Mouse (Mus musculus) kidney, postnatal 0 days (tissue): Measurements from ENCODE around the gene Zfp36l1. TPM values are rescaled to one million over a fixed set of nuclear protein-coding genes. Genes with fewer than 3 reads are reported as not detected.

ENCODE experiments used
- ATAC-seq: fragments of 200-750 bp; cut with Nextera tagmentation; replicated peaks from 2 replicates; pipeline ENCODE4 v1.8.0; 2017; ENCODE audit warnings: low read depth, moderate number of reproducible peaks, moderate TSS enrichment, moderate library complexity; ENCODE audit not compliant: low FRiP score
- DNase-seq: peaks from one replicate; pipeline ENCODE4 v3.0.0-alpha.2; 2016; ENCODE audit warnings: low spot score
- H3K27ac ChIP-seq: fragments of 300-500 bp; sonication (generic); 2 replicates; pipeline ENCODE4 v1.5.1; 2014; ENCODE audit warnings: mild to moderate bottlenecking
- H3K27me3 ChIP-seq: fragments of 300-500 bp; sonication (generic); 2 replicates; pipeline ENCODE4 v1.6.1; 2014; ENCODE audit warnings: low read length, mixed read lengths; ENCODE audit not compliant: insufficient read depth
- H3K36me3 ChIP-seq: fragments of 300-500 bp; sonication (generic); 2 replicates; pipeline ENCODE4 v1.6.1; 2014; ENCODE audit warnings: low read length, mixed read lengths; ENCODE audit not compliant: insufficient read depth
- H3K4me1 ChIP-seq: fragments of 300-500 bp; sonication (generic); replicated peaks from 2 replicates; pipeline ENCODE4 v1.6.1; 2014; ENCODE audit warnings: antibody characterized with exemption, low read length, mixed read lengths; ENCODE audit not compliant: insufficient read depth
- H3K4me2 ChIP-seq: fragments of 300-500 bp; sonication (generic); 2 replicates; pipeline ENCODE4 v1.6.1; 2014; ENCODE audit warnings: mild to moderate bottlenecking, low read length, moderate library complexity, mixed read lengths
- H3K4me3 ChIP-seq: fragments of 300-500 bp; sonication (generic); replicated peaks from 2 replicates; pipeline ENCODE4 v1.5.1; 2014; ENCODE audit warnings: low read depth, low read length
- H3K9ac ChIP-seq: fragments of 300-500 bp; sonication (generic); 2 replicates; pipeline ENCODE4 v1.6.1; 2014; ENCODE audit warnings: low read depth, low read length
- H3K9me3 ChIP-seq: fragments of 300-500 bp; sonication (generic); replicated peaks from 2 replicates; pipeline ENCODE4 v1.6.1; 2016; ENCODE audit warnings: low read length, inconsistent platforms, mixed read lengths
- CTCF ChIP-seq: IDR thresholded peaks from 2 replicates; pipeline ENCODE4 v1.5.1; 2016; ENCODE audit warnings: antibody characterized with exemption, low read depth, mild to moderate bottlenecking, moderate library complexity
- WGBS: fragments of 180-500 bp; shearing (Covaris S2); extraction: QIAGEN DNeasy Blood & Tissue Kit; methylation state at CpG from one replicate; pipeline ENCODE4 v1.1.7; 2014; 5-methylcytosine and 5-hydroxymethylcytosine counted together
- polyA plus RNA-seq: library from polyadenylated mRNA; unstranded; fragments of >200 nt; fragmentation: Nextera tagmentation; extraction: Ambion mirVana; gene quantifications from 2 replicates; pipeline ENCODE4 v1.2.1, GENCODE M21; 2015

Gene Zfp36l1
- polyA plus RNA-seq, 1 experiment from 2014 or later, result 160 TPM

GRCm38 (mm10) chr12:80096734-80097133 lies 16.1 kb downstream of the Zfp36l1 start:
- Histone ChIP-seq H3K4me3 (no peak overlapping the region), H3K9me3 (no peaks in the 10 kb centered on the region), H3K36me3 (no peaks in the 10 kb centered on the region), H3K4me2 (no peak overlapping the region), H3K27ac (no peak overlapping the region), H3K27me3 (no peaks in the 10 kb centered on the region), H3K4me1 (peaks cover 6% of the 10 kb centered on the region; the same call in 1 of the 2 replicates), H3K9ac (no peak overlapping the region)
- WGBS, result 81% methylated on average over 6 of the region's 6 CpGs
- no peak for DNase-seq
- no peak for TF ChIP-seq CTCF
- no peak for ATAC-seq

- no peak overlapping the region for H3K27ac ChIP-seq
- no peaks in the 10 kb centered on the region for H3K36me3 ChIP-seq
- no peaks in the 10 kb centered on the region for H3K27me3 ChIP-seq
- H3K9me3 ChIP-seq, result no peaks in the 10 kb centered on the region
- no peak overlapping the region for H3K4me2 ChIP-seq
- peaks cover 24% of the 10 kb centered on the region for H3K4me1 ChIP-seq
- H3K9ac ChIP-seq, result no peak overlapping the region
- TF ChIP-seq CTCF, result no peak
- DNase-seq, result no peak
- ATAC-seq, result no peak
- no peak overlapping the region for H3K4me3 ChIP-seq
Measured at GRCm38 (mm10) chr12:80092787-80093186, 20.0 kb downstream of the Zfp36l1 start.

GRCm38 (mm10) chr12:80091080-80091479 lies 21.7 kb downstream of the Zfp36l1 start:
- no peak for ATAC-seq
- no peak for TF ChIP-seq CTCF
- H3K4me3 ChIP-seq, result no peak overlapping the region
- H3K4me1 ChIP-seq, result peaks cover 24% of the 10 kb centered on the region
- no peak overlapping the region for H3K9ac ChIP-seq
- DNase-seq, result peak; percentile 23
- H3K27ac ChIP-seq, result peak overlapping the region; percentile 54; the same call in 1 of the 2 replicates
- WGBS, result 34% methylated on average over 8 of the region's 8 CpGs
- H3K36me3 ChIP-seq, result no peaks in the 10 kb centered on the region
- H3K9me3 ChIP-seq, result no peaks in the 10 kb centered on the region
- H3K4me2 ChIP-seq, result no peak overlapping the region
- H3K27me3 ChIP-seq, result no peaks in the 10 kb centered on the region

- peak overlapping the region; percentile 18; the same call in 1 of the 2 replicates for H3K4me2 ChIP-seq
- no peak for ATAC-seq
Measured at GRCm38 (mm10) chr12:80090529-80090928, 22.3 kb downstream of the Zfp36l1 start.

GRCm38 (mm10) chr12:80088143-80088542 lies 24.7 kb downstream of the Zfp36l1 start:
- Histone ChIP-seq H3K27me3 (no peaks in the 10 kb centered on the region), H3K9ac (no peak overlapping the region), H3K9me3 (no peaks in the 10 kb centered on the region), H3K4me2 (no peak overlapping the region), H3K36me3 (no peaks in the 10 kb centered on the region), H3K27ac (no peak overlapping the region), H3K4me3 (no peak overlapping the region), H3K4me1 (peaks cover 40% of the 10 kb centered on the region)
- WGBS, result 88% methylated on average over 4 of the region's 4 CpGs
- DNase-seq, result no peak
- no peak for ATAC-seq
- TF ChIP-seq CTCF, result no peak

More at GRCm38 (mm10) chr12:80090529-80090928, 22.3 kb downstream of the Zfp36l1 start:
- Histone ChIP-seq H3K9ac (no peak overlapping the region), H3K9me3 (no peaks in the 10 kb centered on the region), H3K27me3 (no peaks in the 10 kb centered on the region), H3K4me1 (peaks cover 24% of the 10 kb centered on the region), H3K27ac (peak overlapping the region; percentile 72), H3K4me3 (no peak overlapping the region), H3K36me3 (no peaks in the 10 kb centered on the region)
- peak; percentile 55 for DNase-seq
- TF ChIP-seq CTCF, result no peak
- 52% methylated on average over 5 of the region's 5 CpGs for WGBS

GRCm38 (mm10) chr12:80084446-80085112 lies 28.2 kb downstream of the Zfp36l1 start:
- 29% methylated on average over 7 of the region's 7 CpGs for WGBS
- H3K9ac ChIP-seq, result no peak overlapping the region
- peaks cover 30% of the 10 kb centered on the region for H3K4me1 ChIP-seq
- DNase-seq (peak; percentile 37), ATAC-seq (peak; percentile 2; the same call in 1 of the 2 replicates)
- no peak for TF ChIP-seq CTCF
- no peaks in the 10 kb centered on the region for H3K9me3 ChIP-seq
- H3K36me3 ChIP-seq, result no peaks in the 10 kb centered on the region
- H3K4me3 ChIP-seq, result no peak overlapping the region
- no peaks in the 10 kb centered on the region for H3K27me3 ChIP-seq
- no peak overlapping the region for H3K4me2 ChIP-seq
- peak overlapping the region; percentile 81 for H3K27ac ChIP-seq
